Mouse (Mus musculus): ENCODE data around the gene Gabbr1.

GRCm38 (mm10) chr17:37012141-37012540 lies 33.6 kb upstream of the Gabbr1 start:
- TF ChIP-seq CTCF (IDR thresholded peaks at IDR 0.05; ENCODE audit: borderline replicate concordance, extremely low read depth, insufficient read depth, insufficient read length) (no peak), POLR2A (IDR thresholded peaks at IDR 0.05; ENCODE audit: borderline replicate concordance, extremely low read depth, insufficient read depth, insufficient read length, poor library complexity, severe bottlenecking) (no peak)

All from brain, embryonic 14.5 days (tissue).